Mouse (Mus musculus) liver, embryonic 13.5 days (tissue): ENCODE results near the gene Ripk3. TPM values are rescaled to one million over a fixed set of nuclear protein-coding genes. Genes with fewer than 3 reads are reported as not detected.

ENCODE experiments used
- polyA plus RNA-seq: library from polyadenylated mRNA; unstranded; fragments of >200 nt; fragmentation: Nextera tagmentation; extraction: Ambion mirVana; gene quantifications from 2 replicates; pipeline ENCODE4 v1.2.1, GENCODE M21; 2015

Ripk3 gene
- polyA plus RNA-seq, 1 experiment from 2014 or later: 22.1 TPM

Other genes with a start within 250 kb of the Ripk3 start
- gene Pck2, start 248.6 kb downstream of the Ripk3 start, polyA plus RNA-seq: 32.2 and 34.5 TPM in 2 replicates
- gene Dcaf11, start 228.9 kb downstream of the Ripk3 start, polyA plus RNA-seq: 48.9 and 59.1 TPM in 2 replicates
- 1.6 and 1.8 TPM in 2 replicates for gene A730061H03Rik, start 228.5 kb downstream of the Ripk3 start, polyA plus RNA-seq
- gene Fitm1, start 213.2 kb downstream of the Ripk3 start, polyA plus RNA-seq: 0.51 and 0.53 TPM in 2 replicates
- gene Psme1, start 210.7 kb downstream of the Ripk3 start, polyA plus RNA-seq: 103 and 111 TPM in 2 replicates
- 31.9 and 35.8 TPM in 2 replicates for gene Emc9, start 203.6 kb downstream of the Ripk3 start, polyA plus RNA-seq
- gene Psme2, start 197.8 kb downstream of the Ripk3 start, polyA plus RNA-seq: 202 and 224 TPM in 2 replicates
- 9.0 and 12.6 TPM in 2 replicates for gene Rnf31, start 197.2 kb downstream of the Ripk3 start, polyA plus RNA-seq
- 14.8 and 16.4 TPM in 2 replicates for gene Irf9, start 185.3 kb downstream of the Ripk3 start, polyA plus RNA-seq
- gene Rec8, start 170.8 kb downstream of the Ripk3 start, polyA plus RNA-seq: 1.6 and 1.7 TPM in 2 replicates
- gene Ipo4, start 152.9 kb downstream of the Ripk3 start, polyA plus RNA-seq: 35.2 and 36.5 TPM in 2 replicates
- 1.4 and 1.7 TPM in 2 replicates for gene Gm49378, start 151.0 kb downstream of the Ripk3 start, polyA plus RNA-seq
- 53.3 and 59.4 TPM in 2 replicates for gene Tm9sf1, start 145.1 kb downstream of the Ripk3 start, polyA plus RNA-seq
- 0.16 and 0.27 TPM in 2 replicates for gene Tssk4, start 138.7 kb downstream of the Ripk3 start, polyA plus RNA-seq
- gene Mdp1, start 128.4 kb downstream of the Ripk3 start, polyA plus RNA-seq: 23.1 and 24.2 TPM in 2 replicates
- 29.6 and 33.0 TPM in 2 replicates for gene Gmpr2, start 116.9 kb downstream of the Ripk3 start, polyA plus RNA-seq
- 325 TPM in 2 replicates for gene Nedd8, start 116.7 kb downstream of the Ripk3 start, polyA plus RNA-seq
- 21.1 and 26.3 TPM in 2 replicates for gene Tinf2, start 107.0 kb downstream of the Ripk3 start, polyA plus RNA-seq
- 1.5 and 2.0 TPM in 2 replicates for gene Tgm1, start 74.9 kb downstream of the Ripk3 start, polyA plus RNA-seq
- 12.9 and 14.7 TPM in 2 replicates for gene Rabggta, start 66.6 kb downstream of the Ripk3 start, polyA plus RNA-seq
- gene Dhrs1, start 43.2 kb downstream of the Ripk3 start, polyA plus RNA-seq: 36.1 and 36.4 TPM in 2 replicates
- gene Nop9, start 43.2 kb downstream of the Ripk3 start, polyA plus RNA-seq: 41.9 and 42.8 TPM in 2 replicates
- 21.1 and 21.3 TPM in 2 replicates for gene Cideb, start 30.4 kb downstream of the Ripk3 start, polyA plus RNA-seq
- 0.92 and 1.3 TPM in 2 replicates for gene Ltb4r2, start 27.4 kb downstream of the Ripk3 start, polyA plus RNA-seq
- 4.4 and 4.6 TPM in 2 replicates for gene Ltb4r1, start 22.9 kb downstream of the Ripk3 start, polyA plus RNA-seq
- 1.8 and 2.2 TPM in 2 replicates for gene Adcy4, start 4.8 kb downstream of the Ripk3 start, polyA plus RNA-seq
- 1.5 and 1.8 TPM in 2 replicates for gene Nfatc4, start 34.3 kb upstream of the Ripk3 start, polyA plus RNA-seq
- 2.2 and 3.1 TPM in 2 replicates for gene Nynrin, start 65.1 kb upstream of the Ripk3 start, polyA plus RNA-seq
- 0.10 and 0.13 TPM in 2 replicates for gene Cbln3, start 95.5 kb upstream of the Ripk3 start, polyA plus RNA-seq
- gene Khnyn, start 96.1 kb upstream of the Ripk3 start, polyA plus RNA-seq: 6.8 and 7.6 TPM in 2 replicates
- 13.3 and 14.1 TPM in 2 replicates for gene Sdr39u1, start 111.4 kb upstream of the Ripk3 start, polyA plus RNA-seq
- 0.12 and 0.20 TPM in 2 replicates for gene Cma1, start 155.8 kb upstream of the Ripk3 start, polyA plus RNA-seq
- gene Cma2, start 162.1 kb upstream of the Ripk3 start, polyA plus RNA-seq: not detected in 2 replicates
- not detected in 2 replicates for gene Mcpt1, start 229.1 kb upstream of the Ripk3 start, polyA plus RNA-seq
- not detected in 2 replicates for gene Mcpt9, start 241.6 kb upstream of the Ripk3 start, polyA plus RNA-seq